Mouse (Mus musculus) midbrain, embryonic 15.5 days (tissue): ENCODE results near the gene Tbc1d22a. TPM values are rescaled to one million over a fixed set of nuclear protein-coding genes. Genes with fewer than 3 reads are reported as not detected.

Source experiments
- ATAC-seq: fragments of 200-750 bp; cut with Nextera tagmentation; replicated peaks from 2 replicates; pipeline ENCODE4 v1.8.0; 2017; ENCODE audit warnings: moderate TSS enrichment
- H3K27ac ChIP-seq: fragments of 300-500 bp; sonication (generic); 2 replicates; pipeline ENCODE4 v1.5.1; 2015; ENCODE audit warnings: mild to moderate bottlenecking, inconsistent platforms
- H3K27me3 ChIP-seq: fragments of 300-500 bp; sonication (generic); replicated peaks from 2 replicates; pipeline ENCODE4 v1.6.1; 2015; ENCODE audit warnings: inconsistent platforms
- H3K36me3 ChIP-seq: fragments of 300-500 bp; sonication (generic); replicated peaks from 2 replicates; pipeline ENCODE4 v1.6.1; 2015; ENCODE audit warnings: inconsistent platforms
- H3K4me1 ChIP-seq: fragments of 300-500 bp; sonication (generic); 2 replicates; pipeline ENCODE4 v1.6.1; 2015; ENCODE audit warnings: inconsistent platforms
- H3K4me2 ChIP-seq: fragments of 300-500 bp; sonication (generic); 2 replicates; pipeline ENCODE4 v1.6.1; 2015; ENCODE audit warnings: inconsistent platforms, mild to moderate bottlenecking, moderate library complexity
- H3K4me3 ChIP-seq: fragments of 300-500 bp; sonication (generic); 2 replicates; pipeline ENCODE4 v1.5.1; 2015; ENCODE audit warnings: mild to moderate bottlenecking, inconsistent platforms
- H3K9ac ChIP-seq: fragments of 300-500 bp; sonication (generic); 2 replicates; pipeline ENCODE4 v1.6.1; 2015; ENCODE audit warnings: mild to moderate bottlenecking, inconsistent platforms
- H3K9me3 ChIP-seq: fragments of 300-500 bp; sonication (generic); 2 replicates; pipeline ENCODE4 v1.6.1; 2016; ENCODE audit warnings: inconsistent platforms
- WGBS: fragments of 180-500 bp; shearing (Covaris S2); methylation state at CpG from one replicate; pipeline ENCODE4 v1.1.7; 2015; ENCODE audit warnings: mixed read lengths; 5-methylcytosine and 5-hydroxymethylcytosine counted together
- polyA plus RNA-seq: library from polyadenylated mRNA; unstranded; fragments of >200 nt; fragmentation: Nextera tagmentation; extraction: Ambion mirVana; gene quantifications from 2 replicates; pipeline ENCODE4 v1.2.1, GENCODE M21; 2015

The Tbc1d22a gene
- polyA plus RNA-seq, 1 experiment from 2014 or later, result 14.3 TPM

GRCm38 (mm10) chr15:86364948-86365658 is 150.8 kb downstream of the Tbc1d22a start:
- Histone ChIP-seq H3K4me2 (no peak overlapping the region), H3K27me3 (no peaks in the 10 kb centered on the region), H3K27ac (no peak overlapping the region), H3K36me3 (no peaks in the 10 kb centered on the region), H3K9me3 (no peaks in the 10 kb centered on the region), H3K9ac (no peak overlapping the region), H3K4me1 (peaks cover 42% of the 10 kb centered on the region), H3K4me3 (no peak overlapping the region)
- WGBS, result 88% methylated on average over 10 of the region's 10 CpGs
- no peak for ATAC-seq

- no peak for ATAC-seq
These were observed 152.5 kb downstream of the Tbc1d22a start for GRCm38 (mm10) chr15:86366726-86367125.

GRCm38 (mm10) chr15:86367247-86367646 is 153.0 kb downstream of the Tbc1d22a start:
- no peak for ATAC-seq
- Histone ChIP-seq H3K9me3 (no peaks in the 10 kb centered on the region), H3K4me1 (peaks cover 42% of the 10 kb centered on the region), H3K27me3 (no peaks in the 10 kb centered on the region), H3K4me2 (no peak overlapping the region), H3K27ac (peak overlapping the region; percentile 30; the same call in 1 of the 2 replicates), H3K4me3 (no peak overlapping the region), H3K9ac (no peak overlapping the region), H3K36me3 (no peaks in the 10 kb centered on the region)
- WGBS, result 68% methylated on average over 8 of the region's 8 CpGs

More at GRCm38 (mm10) chr15:86366726-86367125, 152.5 kb downstream of the Tbc1d22a start:
- Histone ChIP-seq H3K36me3 (no peaks in the 10 kb centered on the region), H3K9ac (no peak overlapping the region), H3K4me2 (no peak overlapping the region), H3K27me3 (no peaks in the 10 kb centered on the region), H3K4me1 (peaks cover 42% of the 10 kb centered on the region), H3K9me3 (no peaks in the 10 kb centered on the region), H3K27ac (peak overlapping the region; percentile 50), H3K4me3 (no peak overlapping the region)
- 75% methylated on average over 4 of the region's 4 CpGs for WGBS

GRCm38 (mm10) chr15:86370846-86371245 is 156.6 kb downstream of the Tbc1d22a start:
- no peaks in the 10 kb centered on the region for H3K27me3 ChIP-seq
- no peak overlapping the region for H3K4me3 ChIP-seq
- no peaks in the 10 kb centered on the region for H3K9me3 ChIP-seq
- no peaks in the 10 kb centered on the region for H3K36me3 ChIP-seq
- ATAC-seq, result no peak
- no peak overlapping the region for H3K9ac ChIP-seq
- H3K27ac ChIP-seq, result no peak overlapping the region
- 89% methylated on average over 3 of the region's 3 CpGs for WGBS
- H3K4me2 ChIP-seq, result no peak overlapping the region
- H3K4me1 ChIP-seq, result peaks cover 23% of the 10 kb centered on the region

- no peaks in the 10 kb centered on the region for H3K4me1 ChIP-seq
- no peak for ATAC-seq
- H3K27ac ChIP-seq, result no peak overlapping the region
- no peak overlapping the region for H3K9ac ChIP-seq
- 90% methylated on average over 3 of the region's 3 CpGs for WGBS
- no peak overlapping the region for H3K4me2 ChIP-seq
- H3K36me3 ChIP-seq, result no peaks in the 10 kb centered on the region
- no peaks in the 10 kb centered on the region for H3K9me3 ChIP-seq
- H3K4me3 ChIP-seq, result no peak overlapping the region
- no peaks in the 10 kb centered on the region for H3K27me3 ChIP-seq
These were observed 161.0 kb downstream of the Tbc1d22a start for GRCm38 (mm10) chr15:86375262-86375661.

GRCm38 (mm10) chr15:86375860-86376394 is 161.7 kb downstream of the Tbc1d22a start:
- Histone ChIP-seq H3K4me1 (no peaks in the 10 kb centered on the region), H3K36me3 (no peaks in the 10 kb centered on the region), H3K27me3 (no peaks in the 10 kb centered on the region), H3K27ac (no peak overlapping the region), H3K9me3 (no peaks in the 10 kb centered on the region), H3K9ac (no peak overlapping the region), H3K4me3 (no peak overlapping the region), H3K4me2 (no peak overlapping the region)
- ATAC-seq, result no peak
- WGBS, result 84% methylated on average over 6 of the region's 6 CpGs

- 46% methylated on average over 5 of the region's 5 CpGs for whole genome bisulfite sequencing
- Histone ChIP-seq H3K4me2 (no peak overlapping the region), H3K27ac (no peak overlapping the region; the same call in 1 of the 2 replicates)
These were observed 169.0 kb downstream of the Tbc1d22a start for GRCm38 (mm10) chr15:86383278-86383677.

GRCm38 (mm10) chr15:86385436-86385835 is 171.2 kb downstream of the Tbc1d22a start:
- no peak overlapping the region for H3K9ac ChIP-seq
- 40% methylated on average over 2 of the region's 2 CpGs for WGBS
- no peaks in the 10 kb centered on the region for H3K27me3 ChIP-seq
- H3K4me3 ChIP-seq, result no peak overlapping the region
- H3K36me3 ChIP-seq, result no peaks in the 10 kb centered on the region
- no peak overlapping the region for H3K27ac ChIP-seq
- H3K4me2 ChIP-seq, result no peak overlapping the region
- ATAC-seq, result no peak
- peaks cover 14% of the 10 kb centered on the region for H3K4me1 ChIP-seq
- H3K9me3 ChIP-seq, result no peaks in the 10 kb centered on the region

More at GRCm38 (mm10) chr15:86383278-86383677, 169.0 kb downstream of the Tbc1d22a start:
- Histone ChIP-seq H3K9ac (no peak overlapping the region), H3K36me3 (no peaks in the 10 kb centered on the region), H3K4me1 (peaks cover 9% of the 10 kb centered on the region), H3K9me3 (no peaks in the 10 kb centered on the region), H3K4me3 (no peak overlapping the region), H3K27me3 (no peaks in the 10 kb centered on the region)
- ATAC-seq, result no peak

GRCm38 (mm10) chr15:86386325-86386724 is 172.1 kb downstream of the Tbc1d22a start:
- ATAC-seq, result no peak
- Histone ChIP-seq H3K9me3 (no peaks in the 10 kb centered on the region), H3K27ac (no peak overlapping the region), H3K36me3 (no peaks in the 10 kb centered on the region), H3K4me2 (no peak overlapping the region), H3K4me3 (no peak overlapping the region), H3K9ac (no peak overlapping the region), H3K27me3 (no peaks in the 10 kb centered on the region), H3K4me1 (peaks cover 14% of the 10 kb centered on the region)
- WGBS, result 75% methylated on average over 8 of the region's 8 CpGs

GRCm38 (mm10) chr15:86388597-86388996 is 174.3 kb downstream of the Tbc1d22a start:
- peak overlapping the region; percentile 35; the same call in 1 of the 2 replicates for H3K27ac ChIP-seq

GRCm38 (mm10) chr15:86404866-86405265 is 190.6 kb downstream of the Tbc1d22a start:
- Histone ChIP-seq H3K9me3 (no peaks in the 10 kb centered on the region), H3K4me1 (no peaks in the 10 kb centered on the region), H3K27me3 (no peaks in the 10 kb centered on the region), H3K4me3 (no peak overlapping the region), H3K9ac (no peak overlapping the region), H3K36me3 (no peaks in the 10 kb centered on the region), H3K27ac (no peak overlapping the region), H3K4me2 (no peak overlapping the region)
- WGBS, result 75% methylated on average over 5 of the region's 5 CpGs
- ATAC-seq, result no peak

More at GRCm38 (mm10) chr15:86388597-86388996, 174.3 kb downstream of the Tbc1d22a start:
- no peak for ATAC-seq
- 50% methylated on average over 3 of the region's 3 CpGs for WGBS
- Histone ChIP-seq H3K4me1 (peaks cover 14% of the 10 kb centered on the region), H3K4me3 (no peak overlapping the region), H3K4me2 (no peak overlapping the region), H3K9me3 (no peaks in the 10 kb centered on the region), H3K9ac (no peak overlapping the region), H3K36me3 (no peaks in the 10 kb centered on the region), H3K27me3 (no peaks in the 10 kb centered on the region)

GRCm38 (mm10) chr15:86405527-86405926 is 191.3 kb downstream of the Tbc1d22a start:
- no peak overlapping the region for H3K27ac ChIP-seq
- WGBS, result 24% methylated on average over 4 of the region's 4 CpGs
- no peak overlapping the region for H3K4me3 ChIP-seq
- no peaks in the 10 kb centered on the region for H3K27me3 ChIP-seq
- no peaks in the 10 kb centered on the region for H3K4me1 ChIP-seq
- no peak for ATAC-seq
- no peak overlapping the region for H3K4me2 ChIP-seq
- H3K9ac ChIP-seq, result no peak overlapping the region
- no peaks in the 10 kb centered on the region for H3K36me3 ChIP-seq
- H3K9me3 ChIP-seq, result no peaks in the 10 kb centered on the region

- ATAC-seq, result no peak
- WGBS, result 57% methylated on average over 5 of the region's 5 CpGs
These were observed 195.1 kb downstream of the Tbc1d22a start for GRCm38 (mm10) chr15:86409352-86409751.

More at GRCm38 (mm10) chr15:86409352-86409751, 195.1 kb downstream of the Tbc1d22a start:
- Histone ChIP-seq H3K9ac (no peak overlapping the region), H3K4me3 (no peak overlapping the region), H3K4me2 (no peak overlapping the region), H3K36me3 (no peaks in the 10 kb centered on the region), H3K27ac (no peak overlapping the region), H3K4me1 (peaks cover 5% of the 10 kb centered on the region), H3K27me3 (no peaks in the 10 kb centered on the region), H3K9me3 (no peaks in the 10 kb centered on the region)
